Mouse (Mus musculus): Measurements from ENCODE around the gene Rps15a. TPM values are rescaled to one million over a fixed set of nuclear protein-coding genes. Genes with fewer than 3 reads are reported as not detected.

Rps15a gene
- polyA plus RNA-seq, 1 experiment = 1,225 TPM

DNA sequence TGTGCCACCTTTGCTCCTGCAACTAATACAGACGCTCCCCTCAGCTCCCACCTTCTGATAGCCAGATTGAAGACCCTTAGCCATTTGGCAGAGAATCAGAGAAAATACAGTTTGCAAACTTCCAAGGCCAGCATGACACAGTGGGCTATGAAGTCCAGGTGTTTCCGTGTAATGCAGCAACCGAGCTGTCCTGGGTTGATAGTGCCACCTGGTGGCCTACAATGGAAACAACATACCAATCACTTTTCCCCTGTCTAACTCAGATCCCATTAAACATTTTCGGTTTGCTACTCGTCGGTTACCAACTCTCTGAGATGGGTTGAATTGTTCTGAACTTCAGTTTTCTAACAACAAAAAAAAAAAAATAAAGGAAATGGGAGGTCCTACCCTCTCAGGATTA lies 59.7 kb downstream of the Rps15a start:
- no peak overlapping the region for H3K4me3 ChIP-seq (ENCODE audit: insufficient read depth, low read depth, low read length)
- DNase-seq = no peak
- no peaks in the 10 kb centered on the region for H3K36me3 ChIP-seq (ENCODE audit: control insufficient read depth, insufficient read depth, low read length)
- H3K27me3 ChIP-seq (replicated peaks; ENCODE audit: control insufficient read depth, insufficient read depth, low read length) = no peaks in the 10 kb centered on the region
- H3K27ac ChIP-seq (ENCODE audit: insufficient read depth, low read depth, low read length) = no peak overlapping the region
- TF ChIP-seq CTCF (conservative IDR thresholded peaks at IDR 0.05; ENCODE audit: insufficient read depth, insufficient read length, low read depth, low read length) = 0 out of 2 replicates have a peak, but pooled peaks have one; percentile 4
- no peak for TF ChIP-seq POLR2A (IDR thresholded peaks at IDR 0.05; ENCODE audit: low read depth, low read length)
- H3K4me1 ChIP-seq (ENCODE audit: control insufficient read depth, insufficient read depth, low read length) = no peaks in the 10 kb centered on the region
- 82% methylated on average over 6 of the region's 6 CpGs for WGBS

Other genes starting within 250 kb of the Rps15a start
- 234 and 344 TPM in 2 replicates for gene Arl6ip1, start 13.5 kb upstream of the Rps15a start, polyA plus RNA-seq (2012; rRNA removed)
- 15.5 and 17.8 TPM in 2 replicates for gene Smg1, start 127.5 kb upstream of the Rps15a start, polyA plus RNA-seq (2012; rRNA removed)

Data from kidney, adult 2 months (tissue).